Mouse (Mus musculus) erythroblast, embryonic 14.5 days (primary cell): ENCODE data around the gene Rbms3.

Experiments
- GATA1 ChIP-seq: IDR thresholded peaks from 2 replicates; pipeline ENCODE4 v1.6.1; 2012; ENCODE audit warnings: low read length, inconsistent platforms, mixed read lengths
- TAL1 ChIP-seq: IDR thresholded peaks from 3 replicates; pipeline ENCODE4 v1.6.1; 2012; ENCODE audit warnings: low read length, inconsistent platforms, mixed read lengths

- no peak for TF ChIP-seq GATA1
- TF ChIP-seq TAL1, result no peak
These were observed 493.3 kb downstream of the Rbms3 start for GRCm38 (mm10) chr9:117136410-117136809.
